Mouse (Mus musculus): ENCODE measurements at regions not wholly inside any gene's neighbourhood (a gene's known extent, or its start where the extent isn't known, plus 50 kb on each side); places are given as distances from the start of the nearest gene placed in this dataset.

DNA sequence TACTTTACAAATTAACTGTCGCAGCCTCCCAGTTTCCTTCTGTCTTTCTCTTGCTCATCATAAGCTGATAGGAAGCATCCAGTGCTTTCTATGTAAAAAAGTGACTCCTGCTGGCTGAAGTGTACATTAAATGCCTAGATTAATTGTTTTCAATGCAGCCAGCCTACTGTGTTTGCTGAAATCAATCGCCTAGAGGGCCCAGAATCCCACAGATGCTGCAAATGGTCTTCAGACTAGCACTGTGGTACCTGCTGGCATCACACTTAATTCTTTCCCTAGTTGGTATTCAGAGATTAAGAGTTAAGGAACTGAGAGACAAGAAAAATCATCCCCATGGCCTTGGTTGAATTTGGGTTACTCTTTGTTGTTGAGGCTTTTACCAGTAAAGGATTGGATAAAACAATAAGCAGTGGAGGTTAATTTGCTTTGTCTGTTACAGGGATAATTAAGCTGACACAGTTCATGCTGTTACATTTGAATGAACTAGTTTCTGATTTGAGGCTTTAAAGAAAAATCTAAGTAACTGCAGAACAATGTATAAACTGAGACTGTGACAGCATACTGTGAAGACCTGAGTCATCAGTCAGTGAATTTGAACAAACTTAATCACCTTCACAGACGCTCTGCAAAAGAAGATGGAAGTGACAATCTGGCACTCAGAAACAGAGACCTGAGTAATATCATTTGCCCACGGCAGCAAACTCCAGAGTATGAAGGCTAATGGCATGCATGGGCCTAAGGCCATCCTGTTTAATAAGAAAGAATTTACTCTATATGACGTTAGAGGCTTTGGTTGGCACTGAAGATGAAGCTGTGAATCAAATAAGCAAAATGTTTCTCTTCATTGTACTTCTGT is 339.0 kb upstream of the Ddi1 start:
- DNase-seq (ENCODE audit: low read depth, low spot score) = no peak
